Mouse (Mus musculus) limb, embryonic 14.5 days (tissue): ENCODE results near the gene Dynlt1f. TPM values are rescaled to one million over a fixed set of nuclear protein-coding genes. Genes with fewer than 3 reads are reported as not detected.
"Not testable (repeated sequence)": the region's sequence is repeated elsewhere in the genome, so short reads cannot be mapped to it uniquely, and the experiment has no call there.

ENCODE experiments used
- ATAC-seq: fragments of 200-750 bp; cut with Nextera tagmentation; 2 replicates; pipeline ENCODE4 v1.8.0; 2017; ENCODE audit warnings: low read depth, moderate number of reproducible peaks, moderate TSS enrichment; ENCODE audit not compliant: low FRiP score
- DNase-seq: peaks from one replicate; pipeline ENCODE4 v3.0.0-alpha.2; 2015; ENCODE audit warnings: low spot score
- H3K27ac ChIP-seq: fragments of 300-500 bp; sonication (generic); replicated peaks from 2 replicates; pipeline ENCODE4 v1.5.1; 2014; ENCODE audit warnings: low read depth, mild to moderate bottlenecking, low read length, moderate library complexity, mixed read lengths
- H3K27me3 ChIP-seq: fragments of 300-500 bp; sonication (generic); 2 replicates; pipeline ENCODE4 v1.6.1; 2014; ENCODE audit warnings: low read length, mixed read lengths; ENCODE audit not compliant: control insufficient read depth, insufficient read depth
- H3K36me3 ChIP-seq: fragments of 300-500 bp; sonication (generic); 2 replicates; pipeline ENCODE4 v1.6.1; 2014; ENCODE audit warnings: mild to moderate bottlenecking, low read length, moderate library complexity, mixed read lengths; ENCODE audit not compliant: control insufficient read depth, insufficient read depth
- H3K4me1 ChIP-seq: fragments of 300-500 bp; sonication (generic); 2 replicates; pipeline ENCODE4 v1.6.1; 2014; ENCODE audit warnings: antibody characterized with exemption, low read length, mixed read lengths; ENCODE audit not compliant: control insufficient read depth, insufficient read depth
- H3K4me2 ChIP-seq: fragments of 300-500 bp; sonication (generic); replicated peaks from 2 replicates; pipeline ENCODE4 v1.6.1; 2014; ENCODE audit warnings: low read depth, mild to moderate bottlenecking, low read length, moderate library complexity; ENCODE audit not compliant: severe bottlenecking
- H3K4me3 ChIP-seq: fragments of 300-500 bp; sonication (generic); replicated peaks from 2 replicates; pipeline ENCODE4 v1.5.1; 2014; ENCODE audit warnings: low read length
- H3K9ac ChIP-seq: fragments of 300-500 bp; sonication (generic); 2 replicates; pipeline ENCODE4 v1.6.1; 2014; ENCODE audit warnings: mild to moderate bottlenecking, low read depth, low read length, moderate library complexity; ENCODE audit not compliant: severe bottlenecking
- H3K9me3 ChIP-seq: fragments of 300-500 bp; sonication (generic); 2 replicates; pipeline ENCODE4 v1.6.1; 2016; ENCODE audit warnings: low read length; ENCODE audit not compliant: control insufficient read depth
- WGBS: fragments of 180-500 bp; shearing (Covaris S2); extraction: QIAGEN DNeasy Blood & Tissue Kit; methylation state at CpG from one replicate; pipeline ENCODE4 v1.1.7; 2014; 5-methylcytosine and 5-hydroxymethylcytosine counted together
- polyA plus RNA-seq, 2 experiments: library from polyadenylated mRNA; depleted of rRNA in 1 of 2; stranded (reverse) in 1 of 2; unstranded in 1 of 2; fragments of >200 nt; fragmentation: Nextera tagmentation in 1 of 2; extraction: Ambion mirVana in 1 of 2; gene quantifications; 2 replicates each; pipeline versions ENCODE4 v1.2.1 to v1.2.3; 2012 to 2014

Dynlt1f gene
- 197 and 228 TPM in 2 replicates for polyA plus RNA-seq (2012; rRNA removed)
- polyA plus RNA-seq (2014; fragmentation: Nextera tagmentation; extraction: Ambion mirVana) = 242 and 248 TPM in 2 replicates

DNA sequence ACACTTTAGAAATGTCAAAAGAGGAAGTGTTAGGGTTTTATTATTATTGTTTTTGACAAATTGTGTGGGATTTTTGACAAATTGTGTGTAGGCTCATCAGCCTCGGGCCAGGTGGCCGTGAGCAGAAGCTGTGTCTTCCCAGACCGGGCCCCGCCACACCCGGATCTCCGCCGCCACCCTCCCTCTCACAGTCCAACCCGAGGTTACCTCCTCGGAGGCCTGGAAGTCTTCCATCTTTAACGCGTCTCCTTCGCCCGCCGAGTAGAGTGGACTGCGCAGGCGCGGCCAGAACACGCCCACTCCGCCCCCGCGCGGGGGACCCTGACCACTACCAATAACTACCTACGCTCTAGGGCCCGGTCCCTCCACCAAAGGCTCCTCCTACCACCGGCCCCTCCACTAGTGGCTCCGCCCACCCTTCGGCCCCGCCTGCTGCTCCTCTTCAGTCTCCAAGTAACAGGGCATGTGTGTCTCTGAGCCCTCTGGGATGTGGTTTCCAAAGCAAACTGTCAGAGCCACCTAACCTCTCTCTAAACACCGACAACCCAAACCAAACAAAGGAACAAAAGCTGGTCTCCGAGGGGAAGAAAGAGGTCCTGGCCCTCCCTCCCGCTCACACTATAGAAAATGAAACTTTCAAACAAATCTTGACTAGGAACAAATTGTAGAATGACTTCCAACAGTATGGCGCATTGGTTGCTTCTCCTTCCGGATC lies at the start of gene Dynlt1f:
Gene Dynlt1f (minus strand): TSS at position 334 of the 715 bp plus-strand sequence.
- H3K4me3 ChIP-seq = peak within 1 kb of the TSS; percentile 50
- H3K27ac ChIP-seq = peak within 1 kb of the TSS; percentile 72
- not testable (repeated sequence) for H3K27me3 ChIP-seq, H3K9me3 ChIP-seq, DNase-seq, H3K4me1 ChIP-seq, H3K36me3 ChIP-seq
- peak within 1 kb of the TSS; percentile 69 for H3K9ac ChIP-seq
- WGBS = 7% methylated on average over 15 of the region's 33 CpGs
- peak; percentile 95 for ATAC-seq
- peak within 1 kb of the TSS; percentile 43 for H3K4me2 ChIP-seq

DNA sequence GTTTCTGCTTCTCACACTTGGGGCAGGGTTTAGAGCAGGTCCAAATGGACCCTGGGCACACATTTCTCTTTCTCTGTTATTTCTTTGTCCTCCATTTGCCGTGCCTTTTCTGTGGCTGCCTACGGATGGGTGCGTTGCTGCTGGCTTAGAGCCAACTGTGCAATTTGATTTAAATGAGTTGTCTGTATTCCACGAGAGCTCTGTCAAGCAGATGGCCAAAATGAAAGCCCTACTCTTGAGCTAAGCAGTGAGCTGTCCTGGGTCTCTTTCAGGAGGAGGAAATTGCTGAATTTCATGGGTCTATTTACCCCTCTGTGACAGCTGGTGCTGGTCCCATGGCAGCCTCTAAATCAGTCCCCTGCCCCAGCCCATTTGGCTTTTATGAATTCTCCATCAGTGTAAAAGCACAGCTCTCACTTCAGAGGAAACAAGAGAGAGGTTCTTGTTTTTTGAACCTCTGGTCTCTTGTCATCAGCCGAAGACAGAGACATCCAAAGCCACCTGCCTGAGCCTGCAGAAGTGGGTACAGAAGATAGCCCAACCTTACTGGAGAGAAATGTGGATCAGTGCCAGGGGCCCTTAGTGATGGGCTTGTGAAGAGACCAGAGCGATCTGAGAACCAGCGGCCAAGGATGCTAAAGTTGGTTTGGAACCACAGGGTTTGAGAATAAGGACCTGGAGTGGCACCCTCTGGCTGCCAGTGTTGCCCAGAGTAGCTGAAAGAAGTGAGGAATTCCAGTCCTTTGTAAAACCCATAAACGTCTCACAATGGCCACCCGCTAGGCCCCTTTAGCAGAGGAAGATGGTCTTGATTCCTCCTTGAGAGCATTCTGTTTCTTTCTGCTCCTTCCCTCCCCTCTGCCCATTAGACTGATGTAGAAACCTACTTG lies 47.9 kb upstream of the Dynlt1f start:
- H3K9ac ChIP-seq, H3K4me3 ChIP-seq, H3K4me2 ChIP-seq, H3K27me3 ChIP-seq, DNase-seq, H3K27ac ChIP-seq, H3K9me3 ChIP-seq, H3K36me3 ChIP-seq, H3K4me1 ChIP-seq: not testable (repeated sequence)
- ATAC-seq = 0 out of 2 replicates have a peak, but pooled peaks have one; percentile 21
- 37% methylated on average over 6 of the region's 9 CpGs for WGBS

DNA sequence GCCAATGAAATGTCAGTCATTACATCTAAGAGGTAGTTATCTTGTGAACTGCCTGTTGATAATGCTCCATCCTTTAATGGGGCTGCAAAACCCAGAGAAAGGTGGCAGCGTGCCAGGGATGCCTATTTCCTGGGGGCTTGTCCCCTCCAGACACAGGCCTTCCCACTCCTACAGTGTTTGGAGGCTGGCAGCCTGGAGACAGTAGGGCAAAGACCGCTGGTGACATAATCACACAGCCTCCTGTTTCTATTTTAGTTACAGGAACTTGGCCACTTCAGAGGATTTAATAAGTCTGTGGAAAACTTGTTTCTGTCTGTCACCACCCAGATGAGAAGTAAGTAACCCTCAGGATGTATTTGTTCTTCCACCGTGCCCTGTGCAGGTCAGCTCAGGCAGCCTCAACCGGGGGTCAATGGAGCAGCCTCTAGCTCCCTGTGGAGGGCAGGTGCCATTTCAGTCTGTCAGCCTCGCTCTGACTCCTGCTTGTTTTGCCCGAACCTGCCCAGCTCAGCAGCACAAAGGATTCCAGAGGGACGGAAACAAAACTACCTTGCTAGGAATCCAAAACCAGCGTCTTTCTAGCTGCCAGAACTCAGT lies 47.0 kb upstream of the Dynlt1f start:
- not testable (repeated sequence) for H3K36me3 ChIP-seq, H3K4me3 ChIP-seq, H3K4me2 ChIP-seq, H3K4me1 ChIP-seq, ATAC-seq, H3K27ac ChIP-seq, H3K9me3 ChIP-seq, DNase-seq, H3K9ac ChIP-seq, H3K27me3 ChIP-seq
- 50% methylated on average over 1 of the region's 8 CpGs for WGBS

DNA sequence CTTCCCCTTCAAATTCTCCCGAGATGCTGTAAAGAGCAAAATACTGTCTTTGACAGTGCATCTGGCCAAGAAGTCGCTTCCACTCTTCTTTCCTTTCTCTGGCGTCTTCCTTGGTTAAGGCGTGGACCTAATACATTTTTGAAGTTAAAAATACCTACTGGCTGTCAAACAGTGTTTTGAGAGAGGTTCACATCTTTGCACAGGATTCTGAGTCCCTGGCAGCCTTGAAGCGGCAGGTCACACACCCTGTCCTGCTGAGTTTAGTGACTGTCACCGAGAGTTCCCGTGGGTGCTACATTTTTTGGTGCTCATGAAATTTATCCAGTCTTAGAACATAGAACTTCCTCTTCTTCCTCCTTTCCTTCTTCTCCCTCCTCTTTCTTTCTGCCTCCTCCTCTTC lies 44.4 kb upstream of the Dynlt1f start:
- not testable (repeated sequence) for H3K9ac ChIP-seq, H3K9me3 ChIP-seq, H3K4me1 ChIP-seq, H3K27ac ChIP-seq, H3K4me2 ChIP-seq, DNase-seq, H3K4me3 ChIP-seq, ATAC-seq, H3K36me3 ChIP-seq, H3K27me3 ChIP-seq
- 73% methylated on average over 3 of the region's 7 CpGs for WGBS

DNA sequence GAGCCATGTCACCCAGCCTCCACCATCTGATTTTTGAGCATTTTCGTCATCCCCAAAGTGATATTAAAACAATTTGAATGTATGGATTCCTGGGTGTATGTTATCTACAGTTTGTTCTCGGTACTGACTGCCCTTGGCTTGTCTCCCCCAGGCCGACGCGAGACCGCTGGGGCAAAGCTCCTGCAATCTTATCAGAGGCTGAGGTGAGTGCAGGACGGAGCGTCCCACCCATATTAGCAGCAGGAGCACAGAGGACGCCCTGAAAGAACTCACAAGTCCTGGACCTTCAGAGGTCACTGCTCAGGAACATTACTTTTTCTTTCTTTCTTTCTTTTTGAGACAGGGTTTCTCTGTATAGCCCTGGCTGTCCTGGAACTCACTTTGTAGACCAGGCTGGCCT lies 43.8 kb upstream of the Dynlt1f start:
- H3K9ac ChIP-seq, H3K27me3 ChIP-seq, DNase-seq, H3K4me3 ChIP-seq, H3K36me3 ChIP-seq, ATAC-seq, H3K4me2 ChIP-seq, H3K27ac ChIP-seq, H3K9me3 ChIP-seq, H3K4me1 ChIP-seq: not testable (repeated sequence)
- WGBS = 92% methylated on average over 8 of the region's 9 CpGs

DNA sequence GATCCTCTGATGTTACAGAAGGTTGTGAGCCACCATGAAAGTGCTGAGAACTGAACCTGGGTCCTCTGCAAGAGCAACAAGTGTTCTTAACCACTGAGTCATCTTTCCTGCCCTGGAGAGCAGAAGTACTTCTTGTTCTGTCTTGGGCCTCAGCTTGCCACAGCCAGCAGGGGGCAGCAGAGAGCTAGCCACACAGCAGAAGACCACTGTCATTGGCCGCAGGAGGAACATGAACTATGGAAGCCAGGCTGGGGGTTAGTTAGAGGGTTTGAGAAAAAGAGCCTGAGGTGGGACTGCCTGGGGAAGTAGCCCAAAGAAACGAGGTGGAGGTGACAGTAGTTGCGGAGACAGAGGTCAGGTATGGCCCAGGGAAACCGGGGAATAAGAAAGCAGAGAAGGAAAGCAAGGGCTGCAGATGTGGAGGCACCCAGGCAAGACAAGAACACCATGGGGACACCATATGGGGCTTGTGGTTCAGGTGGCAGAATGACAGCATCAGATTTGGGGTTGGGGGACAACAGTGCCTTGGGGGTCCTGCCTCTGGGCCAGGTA lies 41.6 kb upstream of the Dynlt1f start:
- H3K4me2 ChIP-seq, H3K27me3 ChIP-seq, H3K4me3 ChIP-seq, H3K27ac ChIP-seq, H3K9me3 ChIP-seq, H3K9ac ChIP-seq, H3K4me1 ChIP-seq, DNase-seq, H3K36me3 ChIP-seq: not testable (repeated sequence)
- WGBS = 50% methylated on average over 1 of the region's 4 CpGs
- ATAC-seq = peak; percentile 76; the same call in 1 of the 2 replicates

DNA sequence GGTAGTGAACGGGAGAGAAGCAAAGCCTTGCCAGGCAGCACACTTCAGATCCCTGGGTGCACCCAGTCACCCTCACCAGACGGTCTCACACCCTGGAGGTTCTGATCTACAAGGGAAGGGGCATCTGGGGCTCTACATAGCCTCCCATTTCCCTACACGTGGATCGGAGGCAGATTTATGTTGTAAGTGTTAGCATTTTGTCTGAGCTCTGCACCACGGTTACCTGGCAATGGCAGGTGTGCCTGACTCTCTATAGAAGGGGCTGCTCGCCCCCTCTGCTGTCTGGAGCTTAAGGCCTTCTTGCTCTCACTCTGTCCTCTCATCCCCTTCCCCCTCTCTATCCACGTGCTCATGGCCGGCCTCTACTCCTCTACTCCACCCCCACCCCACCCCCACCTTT lies 40.8 kb upstream of the Dynlt1f start:
- not testable (repeated sequence) for ATAC-seq, DNase-seq, H3K4me1 ChIP-seq, H3K4me3 ChIP-seq, H3K27me3 ChIP-seq, H3K4me2 ChIP-seq, H3K9me3 ChIP-seq, H3K27ac ChIP-seq, H3K9ac ChIP-seq, H3K36me3 ChIP-seq
- 61% methylated on average over 8 of the region's 8 CpGs for WGBS
